Mouse (Mus musculus) macrophage (primary cell): ENCODE measurements around the gene Tcea2. TPM values are rescaled to one million over a fixed set of nuclear protein-coding genes. Genes with fewer than 3 reads are reported as not detected.
A peak's percentile ranks its signal among the peaks of the same experiment; 100 is the strongest.

Source experiments
- H3K27ac ChIP-seq: fragments of 350-480 bp; formaldehyde crosslinking; 2 replicates; pipeline ENCODE4 v1.9.0; 2021
- H3K36me3 ChIP-seq: fragments of 350-480 bp; formaldehyde crosslinking; 2 replicates; pipeline ENCODE4 v1.9.0; 2021; ENCODE audit errors: inconsistent target
- H3K4me3 ChIP-seq: fragments of 350-480 bp; formaldehyde crosslinking; 2 replicates; pipeline ENCODE4 v1.9.0; 2021; ENCODE audit errors: inconsistent target
- H3K79me2 ChIP-seq: fragments of 350-480 bp; formaldehyde crosslinking; 2 replicates; pipeline ENCODE4 v1.9.0; 2021; ENCODE audit errors: inconsistent target
- WGBS: methylation state at CpG from one replicate; pipeline ENCODE4 v1.1.7; 2026; ENCODE audit warnings: inconsistent platforms; ENCODE audit not compliant: missing documents; 5-methylcytosine and 5-hydroxymethylcytosine counted together
- polyA plus RNA-seq: library from polyadenylated mRNA; stranded (reverse); fragments of 250-400 nt; gene quantifications from 3 replicates; pipeline ENCODE4 v1.2.4, GENCODE M21; 2018; ENCODE audit warnings: inconsistent platforms

Gene Tcea2
- polyA plus RNA-seq, 1 experiment from 2014 or later: 1.5 TPM

DNA sequence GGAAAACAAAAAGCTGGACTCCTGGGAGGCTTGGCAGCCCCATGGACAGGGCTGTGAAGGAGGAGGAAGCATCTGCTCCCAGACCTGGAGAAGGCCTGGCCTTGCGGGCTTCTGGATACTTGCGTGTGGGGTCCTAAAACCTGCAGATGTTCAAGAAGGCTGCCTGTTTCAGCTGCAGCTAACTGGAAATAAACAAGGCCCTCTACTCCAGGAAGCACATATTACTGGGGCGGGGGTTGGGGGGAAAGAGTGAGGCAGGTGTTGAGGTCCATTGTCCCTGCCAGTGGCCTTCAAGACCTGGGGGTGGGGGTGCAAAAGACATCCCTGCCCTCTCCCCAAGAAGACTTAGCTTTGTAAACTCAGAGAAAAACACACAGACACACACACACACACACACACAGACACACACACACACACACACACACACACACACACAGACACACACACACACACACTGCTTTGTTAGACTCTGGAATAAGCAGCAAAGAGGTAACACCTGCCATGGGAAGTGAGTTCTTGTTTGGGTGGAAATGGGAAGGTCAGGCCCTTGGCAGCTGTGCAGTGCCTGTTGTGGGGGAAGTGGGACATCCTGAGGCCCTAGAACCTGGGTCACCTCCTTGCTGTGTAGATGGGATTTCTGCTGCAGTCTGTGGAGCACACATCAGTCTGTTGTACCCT, 17.4 kb upstream of the Tcea2 start:
- no peaks in the 10 kb centered on the region for H3K36me3 ChIP-seq
- H3K4me3 ChIP-seq: no peak overlapping the region
- H3K27ac ChIP-seq: no peak overlapping the region
- no peaks in the 10 kb centered on the region for H3K79me2 ChIP-seq
- WGBS: 84% methylated on average over 3 of the region's 3 CpGs

DNA sequence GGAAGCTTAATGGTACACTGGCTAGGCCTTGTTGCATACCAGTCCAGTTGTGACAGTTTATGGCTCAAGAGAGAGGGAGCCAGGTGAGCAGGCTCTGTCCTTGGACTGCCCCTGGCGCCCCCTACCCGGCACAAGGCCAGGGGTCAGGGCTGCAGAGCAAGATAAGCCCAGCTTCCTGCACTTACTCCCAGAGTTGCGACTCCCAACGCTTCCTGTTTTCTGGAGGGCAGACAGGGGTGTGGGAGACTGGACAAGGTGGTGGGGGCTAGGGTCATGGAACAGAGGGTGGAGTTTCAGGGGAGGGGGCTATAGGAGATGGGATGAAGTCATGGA, 16.8 kb upstream of the Tcea2 start:
- Histone ChIP-seq H3K27ac (no peak overlapping the region), H3K36me3 (no peaks in the 10 kb centered on the region), H3K79me2 (no peaks in the 10 kb centered on the region), H3K4me3 (no peak overlapping the region)
- 34% methylated on average over 4 of the region's 4 CpGs for WGBS

DNA sequence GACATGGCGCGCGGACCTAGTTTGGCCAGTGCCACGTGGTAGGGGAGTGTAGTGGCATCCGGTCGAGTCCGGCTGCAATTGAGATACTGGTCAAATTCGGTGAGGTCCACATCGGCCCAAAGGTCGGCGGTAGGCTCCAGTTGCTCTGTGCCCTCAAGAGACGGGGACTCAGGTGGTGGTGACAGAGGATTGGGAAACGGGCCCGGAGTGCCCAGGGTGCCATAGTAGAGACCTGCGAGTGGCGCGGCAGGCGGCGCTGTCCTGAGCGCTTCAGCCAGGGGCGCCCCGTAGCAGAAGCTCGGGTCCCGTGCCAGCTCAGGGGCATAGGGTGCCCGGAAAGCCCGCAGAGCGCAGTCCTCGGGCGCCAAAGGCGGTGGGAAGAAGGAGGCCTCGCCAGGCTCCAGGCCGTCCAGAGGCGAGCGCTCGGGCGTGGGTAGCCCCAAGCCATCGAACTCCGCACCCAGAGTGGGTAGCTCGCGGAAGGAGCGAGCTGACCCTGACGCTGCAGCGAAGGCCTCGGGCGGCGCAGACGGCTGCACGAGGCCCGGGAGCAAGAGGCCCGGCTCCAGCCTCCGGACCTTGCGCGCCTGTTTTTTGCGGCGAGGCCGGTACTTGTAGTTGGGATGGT, 9.7 kb upstream of the Tcea2 start:
- Histone ChIP-seq H3K27ac (no peak overlapping the region), H3K4me3 (no peak overlapping the region), H3K79me2 (no peaks in the 10 kb centered on the region), H3K36me3 (no peaks in the 10 kb centered on the region)
- WGBS: 18% methylated on average over 55 of the region's 56 CpGs

DNA sequence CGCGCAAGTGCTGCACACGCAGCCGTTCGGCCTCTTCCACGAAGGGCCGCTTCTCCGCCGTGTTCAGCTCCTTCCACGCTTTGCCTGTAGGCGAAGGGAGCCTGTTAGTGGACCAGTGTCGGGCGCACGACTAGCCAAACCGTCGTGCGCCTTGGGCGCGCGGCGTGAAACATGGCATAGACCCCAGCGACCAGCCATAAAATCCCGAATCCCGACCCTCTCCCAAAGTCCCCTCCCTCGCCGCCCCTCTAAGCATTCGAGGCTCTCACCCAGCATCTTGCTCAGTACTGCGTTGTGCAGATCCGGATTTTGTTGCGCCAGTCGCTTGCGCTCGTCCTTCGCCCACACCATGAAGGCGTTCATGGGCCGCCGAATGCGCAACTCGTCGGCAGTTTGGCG, 9.2 kb upstream of the Tcea2 start:
- H3K79me2 ChIP-seq: no peaks in the 10 kb centered on the region
- no peak overlapping the region for H3K4me3 ChIP-seq
- no peak overlapping the region for H3K27ac ChIP-seq
- WGBS: 2% methylated on average over 41 of the region's 41 CpGs
- H3K36me3 ChIP-seq: no peaks in the 10 kb centered on the region

DNA sequence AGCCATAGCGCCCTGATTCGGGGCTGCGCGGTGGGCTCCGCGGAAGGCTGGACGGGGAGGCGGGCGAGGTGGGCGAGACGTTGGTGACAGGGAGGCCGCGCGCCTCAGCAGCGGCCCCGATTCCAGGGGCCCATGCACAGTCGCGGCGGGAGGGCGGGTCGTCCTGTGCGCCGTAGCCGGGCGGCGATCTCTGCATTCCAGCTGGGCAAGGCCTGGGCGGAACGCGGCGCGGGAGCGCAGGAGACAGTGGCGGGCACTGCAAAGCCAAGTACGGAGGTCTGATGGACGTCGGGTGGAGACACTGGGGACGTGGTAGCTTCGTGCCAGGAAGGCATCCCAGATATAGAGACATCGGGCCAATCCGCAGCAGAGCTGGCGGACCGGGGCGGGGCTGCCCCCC, 8.8 kb upstream of the Tcea2 start, which contains the start of gene Sox18:
Gene Sox18, minus strand, starts transcription at position 315 of the 400 bp plus-strand sequence.
- no peak within 1 kb of the TSS for H3K4me3 ChIP-seq
- WGBS: 4% methylated on average over 39 of the region's 43 CpGs

DNA sequence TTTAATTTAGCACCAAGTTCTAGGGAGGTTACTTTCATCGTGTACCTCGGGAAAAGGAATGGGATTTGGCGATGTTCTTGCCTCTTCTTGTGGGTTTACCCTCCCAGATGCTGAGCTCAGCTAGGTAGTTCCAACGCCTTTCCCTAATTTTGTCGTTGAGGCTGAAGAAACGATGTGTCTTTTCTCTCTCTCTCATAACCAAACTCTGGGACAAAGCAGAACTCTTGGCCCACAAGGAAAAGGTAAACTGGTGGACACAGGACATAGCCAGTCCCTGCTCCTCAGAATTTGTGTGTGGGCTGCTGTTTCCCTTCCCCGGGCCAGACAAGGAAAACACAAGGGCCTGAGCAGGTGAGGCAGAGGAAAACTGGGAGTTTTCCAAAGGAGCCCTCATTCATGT, 8.1 kb upstream of the Tcea2 start:
- Histone ChIP-seq H3K27ac (no peak overlapping the region), H3K36me3 (no peaks in the 10 kb centered on the region), H3K4me3 (no peak overlapping the region), H3K79me2 (no peaks in the 10 kb centered on the region)
- WGBS: 78% methylated on average over 7 of the region's 7 CpGs

More for the DNA sequence above, 8.8 kb upstream of the Tcea2 start, which contains the start of gene Sox18:
- H3K79me2 ChIP-seq: no peaks in the 10 kb centered on the region
- no peaks in the 10 kb centered on the region for H3K36me3 ChIP-seq
- no peak within 1 kb of the TSS for H3K27ac ChIP-seq

DNA sequence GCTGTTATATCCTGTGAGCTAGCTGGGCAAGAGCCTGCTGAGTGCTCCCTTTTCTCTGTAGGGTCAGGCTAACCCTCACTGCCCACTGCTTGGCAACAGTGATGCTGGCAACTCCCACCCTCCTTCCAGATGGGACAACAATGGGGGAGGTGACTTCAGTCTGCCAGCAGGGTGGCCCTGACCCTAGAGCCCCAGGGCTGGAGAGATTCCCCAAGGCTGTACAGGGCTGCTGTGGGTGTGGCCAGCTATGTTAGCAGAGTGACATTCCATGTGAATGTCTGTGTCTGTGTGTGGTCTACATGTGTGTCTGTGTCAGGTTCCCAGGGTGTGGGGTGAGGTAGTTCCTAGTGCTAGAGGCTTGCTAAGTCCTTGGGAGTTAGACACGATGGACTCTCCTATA, 6.6 kb upstream of the Tcea2 start:
- Histone ChIP-seq H3K27ac (no peak overlapping the region), H3K36me3 (no peaks in the 10 kb centered on the region), H3K4me3 (no peak overlapping the region), H3K79me2 (no peaks in the 10 kb centered on the region)
- WGBS: 100% methylated on average over 1 of the region's 1 CpGs

DNA sequence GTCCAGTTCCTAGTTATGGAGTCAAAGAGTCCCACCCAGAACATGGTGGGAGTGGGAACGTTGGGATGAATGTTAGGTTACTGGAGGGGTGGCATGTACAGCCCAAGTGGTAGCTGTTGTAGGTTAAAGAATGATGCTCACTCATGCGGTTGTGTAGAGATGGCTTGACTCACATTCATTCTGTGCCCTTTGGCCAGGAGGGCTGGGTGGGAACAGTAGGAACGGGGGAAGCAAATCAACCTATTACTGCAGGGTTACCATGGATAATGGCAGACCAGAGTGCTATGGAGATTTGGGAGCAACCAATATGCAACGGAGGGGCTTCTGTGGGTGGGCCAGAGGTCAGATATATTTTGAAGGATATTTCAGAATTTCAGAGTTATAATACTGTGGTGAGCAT, 5.2 kb upstream of the Tcea2 start:
- no peaks in the 10 kb centered on the region for H3K79me2 ChIP-seq
- WGBS: 86% methylated on average over 4 of the region's 4 CpGs
- no peak overlapping the region for H3K4me3 ChIP-seq
- no peak overlapping the region for H3K27ac ChIP-seq
- H3K36me3 ChIP-seq: no peaks in the 10 kb centered on the region

DNA sequence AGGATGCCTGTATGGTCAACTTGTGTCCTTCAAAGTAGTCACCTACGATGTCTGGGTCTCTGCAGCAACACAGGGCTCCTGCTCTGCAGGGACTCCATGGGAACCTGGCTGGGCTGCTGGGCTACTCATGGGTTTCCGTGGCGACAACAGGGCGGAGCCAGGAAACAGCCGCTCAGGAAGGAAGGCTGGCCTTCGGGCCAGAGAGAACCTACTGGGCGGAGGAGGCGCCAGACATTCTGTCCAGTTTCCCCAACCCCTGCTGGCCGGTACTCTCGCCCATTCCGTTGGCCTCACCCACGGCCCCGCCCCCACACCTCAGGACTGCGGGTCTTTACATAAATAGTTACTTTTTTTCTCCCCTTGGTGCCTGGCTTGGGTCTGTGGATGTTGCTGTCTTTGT, 4.7 kb upstream of the Tcea2 start:
- Histone ChIP-seq H3K79me2 (no peaks in the 10 kb centered on the region), H3K4me3 (peak overlapping the region; percentile 9; the same call in 1 of the 2 replicates), H3K36me3 (no peaks in the 10 kb centered on the region), H3K27ac (no peak overlapping the region)
- WGBS: 1% methylated on average over 14 of the region's 14 CpGs

DNA sequence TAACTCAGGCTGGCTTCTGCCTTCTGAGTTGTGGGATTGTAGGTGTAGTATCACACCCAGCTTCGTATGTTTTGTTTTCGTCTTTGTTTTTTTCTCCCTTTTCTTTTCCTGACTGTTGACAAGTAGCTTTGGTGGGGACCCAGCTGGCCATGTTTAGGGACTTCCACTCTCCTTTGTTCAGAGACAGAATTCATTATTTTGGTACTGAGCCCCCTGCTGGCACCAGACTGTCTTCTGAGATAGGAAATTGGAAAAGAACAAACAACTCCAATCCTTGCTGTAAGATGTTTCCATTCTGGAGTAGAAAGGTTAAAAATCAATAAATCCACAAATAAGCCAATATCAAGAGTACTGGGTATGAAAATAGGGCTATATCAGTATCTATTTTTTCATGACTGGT, 3.7 kb upstream of the Tcea2 start:
- Histone ChIP-seq H3K27ac (no peak overlapping the region), H3K36me3 (no peaks in the 10 kb centered on the region), H3K4me3 (no peak overlapping the region), H3K79me2 (no peaks in the 10 kb centered on the region)
- WGBS: 44% methylated on average over 2 of the region's 2 CpGs

DNA sequence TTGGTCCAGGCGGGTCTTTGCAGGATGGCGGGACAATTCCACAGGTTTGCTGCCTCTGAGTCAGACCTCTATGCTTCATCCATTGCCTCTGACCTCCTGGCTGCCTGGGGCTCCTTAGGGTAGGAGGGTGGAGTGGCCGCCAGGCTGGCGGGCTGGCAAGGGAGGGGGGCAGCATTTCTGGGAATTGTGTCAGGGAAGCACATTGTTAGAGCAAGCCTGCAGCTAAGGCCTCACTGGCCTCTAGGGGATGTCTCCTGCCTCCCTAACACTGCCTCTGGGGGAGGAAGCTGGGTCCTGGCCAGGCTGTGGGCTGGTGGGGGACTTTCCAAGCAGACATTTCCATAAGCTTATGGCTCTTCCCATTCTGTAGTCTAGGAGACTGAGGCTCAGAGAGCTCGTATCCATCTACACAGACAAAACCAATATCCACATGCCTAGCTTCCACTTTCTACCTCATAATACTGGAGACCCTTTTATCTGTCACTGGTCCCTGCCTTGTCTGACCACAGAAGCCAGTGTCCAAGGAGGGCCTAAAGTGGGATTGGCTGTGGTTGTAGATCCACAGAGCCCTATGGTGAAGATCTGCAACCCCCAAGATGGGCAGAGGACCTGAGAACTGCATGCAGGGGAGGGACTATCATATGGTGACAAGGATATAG, 2.9 kb upstream of the Tcea2 start:
- H3K27ac ChIP-seq: no peak overlapping the region
- no peak overlapping the region for H3K4me3 ChIP-seq
- 90% methylated on average over 5 of the region's 5 CpGs for WGBS
- H3K36me3 ChIP-seq: no peaks in the 10 kb centered on the region
- no peaks in the 10 kb centered on the region for H3K79me2 ChIP-seq

DNA sequence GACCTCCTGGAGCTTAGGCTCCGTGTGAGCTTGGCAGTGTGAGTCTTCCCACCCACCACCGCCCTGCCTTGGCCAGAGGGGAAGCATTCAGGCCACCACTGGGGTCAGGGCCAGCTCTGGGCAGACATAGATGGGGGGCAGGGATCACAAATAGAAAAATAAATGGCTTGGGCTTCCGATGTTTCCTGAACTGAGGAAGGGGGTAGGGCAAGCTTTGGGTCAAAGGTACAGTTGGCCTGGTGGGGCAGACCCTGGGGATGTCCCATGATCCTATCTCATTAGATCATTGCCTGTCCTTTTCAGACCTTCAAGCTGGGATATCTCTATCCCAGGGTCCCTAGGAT, 2.4 kb upstream of the Tcea2 start:
- no peaks in the 10 kb centered on the region for H3K36me3 ChIP-seq
- no peaks in the 10 kb centered on the region for H3K79me2 ChIP-seq
- H3K4me3 ChIP-seq: no peak overlapping the region
- H3K27ac ChIP-seq: no peak overlapping the region
- WGBS: 69% methylated on average over 3 of the region's 3 CpGs

DNA sequence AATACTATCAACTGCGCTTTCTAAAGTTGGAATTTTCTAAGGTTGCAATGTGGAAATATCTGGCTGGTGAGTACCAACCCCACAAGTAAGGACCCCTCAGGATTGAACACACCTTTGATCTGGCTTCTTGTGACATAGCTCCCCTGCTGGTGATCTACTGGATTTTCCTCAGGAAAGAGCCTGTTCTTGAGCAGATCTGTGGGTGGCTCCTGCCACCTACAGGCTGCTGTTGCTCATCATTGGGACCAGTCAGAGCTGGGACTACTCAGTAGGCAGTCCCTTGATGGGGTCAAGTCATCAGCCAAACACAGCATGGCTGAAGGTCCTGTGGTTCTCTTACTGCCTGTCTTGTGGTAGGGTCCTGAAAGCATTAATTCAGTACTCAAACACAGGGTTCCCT, 1.3 kb upstream of the Tcea2 start:
- H3K27ac ChIP-seq: no peak overlapping the region
- no peak overlapping the region for H3K4me3 ChIP-seq
- H3K79me2 ChIP-seq: no peaks in the 10 kb centered on the region
- H3K36me3 ChIP-seq: no peaks in the 10 kb centered on the region
- 44% methylated on average over 1 of the region's 1 CpGs for WGBS

DNA sequence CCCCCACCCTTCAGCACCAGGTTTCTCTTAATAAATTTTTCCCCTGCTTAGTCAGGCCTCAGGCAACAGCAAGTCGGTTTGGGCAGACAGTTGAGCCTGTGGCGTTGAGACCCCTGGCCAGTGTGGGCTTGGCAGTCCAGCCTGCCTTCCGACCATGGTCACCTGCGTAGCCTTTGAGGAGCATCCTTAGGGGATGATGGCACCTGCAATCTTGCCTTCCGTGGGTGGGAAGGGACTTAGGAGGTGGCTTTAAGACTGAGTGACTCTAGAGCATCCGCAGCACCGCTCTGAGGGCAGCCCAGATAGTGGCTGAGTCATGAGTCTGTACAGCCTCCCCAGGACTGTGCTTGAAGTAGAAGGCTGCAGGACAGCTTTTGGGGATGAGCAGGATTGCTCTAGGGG, 607 bp downstream of the Tcea2 start:
- H3K79me2 ChIP-seq: no peaks in the 10 kb centered on the region
- peak overlapping the region; percentile 49 for H3K4me3 ChIP-seq
- H3K36me3 ChIP-seq: no peaks in the 10 kb centered on the region
- H3K27ac ChIP-seq: no peak overlapping the region
- WGBS: 12% methylated on average over 7 of the region's 7 CpGs

DNA sequence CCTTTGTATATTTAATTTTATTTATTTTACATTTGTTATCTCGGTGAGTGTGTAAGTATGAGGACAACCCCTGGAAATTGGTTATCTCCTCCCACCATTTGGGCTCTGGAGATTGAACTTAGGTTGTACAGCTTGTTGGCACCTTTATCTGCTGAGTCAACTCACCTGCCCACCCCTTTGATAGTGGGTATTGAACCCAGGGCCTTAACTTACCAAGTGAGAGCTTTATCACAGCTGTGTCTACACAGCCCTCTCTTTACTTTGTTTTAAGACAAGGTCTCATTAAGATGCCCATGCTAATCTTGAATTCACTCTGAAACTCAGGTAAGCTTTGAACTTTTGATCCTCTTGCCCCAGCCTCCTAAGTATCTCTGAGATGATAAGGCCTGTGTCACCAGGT, 1.9 kb downstream of the Tcea2 start:
- H3K36me3 ChIP-seq: peaks cover 6% of the 10 kb centered on the region; the same call in 1 of the 2 replicates
- 92% methylated on average over 1 of the region's 1 CpGs for WGBS
- no peak overlapping the region for H3K4me3 ChIP-seq
- H3K27ac ChIP-seq: no peak overlapping the region
- no peaks in the 10 kb centered on the region for H3K79me2 ChIP-seq
